Mouse (Mus musculus): ENCODE data around the gene Spin2c. TPM values are rescaled to one million over a fixed set of nuclear protein-coding genes. Genes with fewer than 3 reads are reported as not detected.

The Spin2c gene
- 1 to 10 TPM; 6.7 to 7.2 TPM for total RNA-seq (2021)

DNA sequence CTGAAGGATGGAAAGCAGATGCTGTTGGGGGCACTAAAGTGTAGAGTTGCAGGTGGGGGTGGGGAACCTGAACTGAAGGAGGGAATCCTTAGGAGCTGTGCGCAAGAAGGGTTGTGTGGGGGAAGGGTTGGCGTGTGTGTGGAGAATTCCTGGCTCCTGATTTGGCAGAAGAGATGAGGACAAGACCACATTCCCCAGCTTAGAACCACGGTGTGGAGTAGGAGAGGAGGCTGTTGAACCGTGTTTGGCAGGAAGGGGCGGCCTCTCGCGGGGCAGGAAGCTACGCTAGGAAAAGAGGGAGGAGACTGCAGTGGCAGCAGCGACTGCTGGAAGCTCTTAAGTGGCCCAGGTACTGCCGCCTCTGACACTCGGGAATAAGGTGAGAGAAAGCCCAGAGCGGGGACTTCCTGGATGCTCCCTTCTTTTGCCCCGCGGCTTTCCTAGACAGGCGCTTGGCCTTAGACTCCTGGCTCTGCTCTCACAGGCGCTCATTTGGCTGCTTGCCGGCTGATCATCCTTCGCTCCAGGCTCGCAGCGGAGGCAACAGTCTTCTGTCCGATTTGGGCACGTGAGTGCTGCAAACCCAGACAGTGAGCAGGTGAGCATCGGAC, at the start of gene Spin2c:
Gene Spin2c (plus strand): TSS at position 275 of the 611 bp plus-strand sequence.
- DNase-seq (ENCODE audit: low spot score in 2 of 2), result peak; percentile 35 to 41
- intact Hi-C loops (cut with DNase I), result no loop called here

DNA sequence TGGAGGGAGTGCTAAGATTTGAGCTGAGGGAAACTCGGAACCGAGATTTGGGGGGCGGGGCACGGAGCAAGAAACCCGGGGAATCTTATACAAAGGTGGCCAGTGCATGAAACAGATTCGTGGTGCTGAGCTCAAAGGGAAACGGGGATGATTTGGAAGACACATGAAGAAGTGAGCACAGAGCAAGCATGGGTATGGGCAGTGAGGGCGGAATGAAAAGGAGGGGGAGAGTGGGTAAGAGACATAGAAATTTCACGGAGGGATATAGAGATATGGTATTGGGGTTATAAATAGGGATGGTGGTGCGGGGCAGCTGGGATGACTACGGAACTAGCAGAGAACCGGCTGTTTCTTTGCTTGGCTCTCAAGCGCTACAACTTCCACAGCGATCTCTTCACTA, 581 bp downstream of the Spin2c start:
- intact Hi-C loops (cut with DNase I), result no loop called here
- no peak for DNase-seq (ENCODE audit: low spot score in 2 of 2)

Other genes with a start within 250 kb of the Spin2c start
- 1 to 10 TPM; 2.4 to 2.7 TPM for gene Kctd12b, start 135.8 kb upstream of the Spin2c start, total RNA-seq (2021)
- 10 to 100 TPM; 44.8 to 56.3 TPM for gene Nbdy, start 108.6 kb upstream of the Spin2c start, total RNA-seq (2021)
- gene Samt1, start 180.4 kb downstream of the Spin2c start, total RNA-seq (2021), result not detected
- not detected for gene 4921511M17Rik, start 201.6 kb downstream of the Spin2c start, total RNA-seq (2021)
- gene Gm10057, start 222.8 kb downstream of the Spin2c start, total RNA-seq (2021), result not detected